Mouse (Mus musculus): ENCODE results near the gene Clpp. TPM values are rescaled to one million over a fixed set of nuclear protein-coding genes. Genes with fewer than 3 reads are reported as not detected.
A peak's percentile ranks its signal among the peaks of the same experiment; 100 is the strongest.

Gene Clpp
- polyA plus RNA-seq, 1 experiment from 2014 or later = 142 TPM

DNA sequence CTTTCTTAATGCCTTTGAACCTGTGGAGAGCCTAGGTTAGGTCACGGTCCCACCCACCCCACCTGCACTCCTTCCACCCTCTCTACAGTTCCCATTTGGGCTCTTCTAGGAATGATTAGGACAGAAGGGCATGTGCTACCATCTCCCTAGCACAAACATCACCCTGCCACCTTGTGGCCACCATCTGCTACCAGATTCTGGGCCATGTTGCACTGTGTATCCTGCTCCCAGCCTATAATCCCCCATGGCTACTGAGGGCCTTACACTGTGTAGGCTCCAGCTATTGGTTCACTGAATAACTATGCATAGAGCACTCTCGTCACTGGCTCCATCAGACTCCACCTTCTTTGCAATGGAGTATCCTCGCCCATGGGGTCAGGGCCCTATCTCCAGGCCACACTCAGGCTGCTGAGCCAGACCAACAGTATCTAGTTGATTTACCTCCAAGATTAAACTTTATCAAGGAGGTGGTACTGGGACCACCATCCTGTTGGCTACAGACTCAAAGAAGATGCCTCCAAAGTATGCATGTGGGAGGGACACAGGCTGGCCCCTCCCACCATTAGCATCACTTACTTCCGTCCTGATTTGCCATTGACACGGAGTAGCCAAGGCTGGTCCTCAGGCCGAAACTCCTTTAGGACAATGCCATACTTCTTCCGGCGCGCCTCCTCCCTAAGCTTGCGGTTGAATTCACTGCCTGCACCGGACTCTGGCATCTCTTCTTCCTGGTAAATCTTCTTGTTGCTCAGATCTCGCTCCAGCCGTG is 17.2 kb downstream of the Clpp start:
- ATAC-seq (ENCODE audit: low read depth) (no peak), DNase-seq (ENCODE audit: low spot score) (no peak)
- H3K4me3 ChIP-seq (ENCODE audit: low read depth, low read length) = no peak overlapping the region
- H3K9ac ChIP-seq (ENCODE audit: low read depth, low read length) = no peak overlapping the region
- H3K27ac ChIP-seq (replicated peaks; ENCODE audit: low read depth, low read length) = no peak overlapping the region
- peaks cover 62% of the 10 kb centered on the region for H3K36me3 ChIP-seq (ENCODE audit: control insufficient read depth, insufficient read depth, low read length)
- peaks cover 9% of the 10 kb centered on the region for H3K4me1 ChIP-seq (ENCODE audit: control insufficient read depth, insufficient read depth, low read length)
- 94% methylated on average over 13 of the region's 13 CpGs for WGBS
- H3K4me2 ChIP-seq (ENCODE audit: low read depth, low read length) = no peak overlapping the region
- no peaks in the 10 kb centered on the region for H3K9me3 ChIP-seq (ENCODE audit: control insufficient read depth, low read length)
- H3K27me3 ChIP-seq (replicated peaks; ENCODE audit: control insufficient read depth, insufficient read depth, low read length) = no peaks in the 10 kb centered on the region

- peaks cover 29% of the 10 kb centered on the region for H3K36me3 ChIP-seq (ENCODE audit: control insufficient read depth, insufficient read depth, low read length)
- peak overlapping the region; percentile 72 for H3K4me3 ChIP-seq (ENCODE audit: low read depth, low read length)
- H3K27me3 ChIP-seq (replicated peaks; ENCODE audit: control insufficient read depth, insufficient read depth, low read length) = no peaks in the 10 kb centered on the region
- ATAC-seq (ENCODE audit: low read depth) = peak; percentile 25
- WGBS = 0% methylated on average over 19 of the region's 19 CpGs
- H3K4me1 ChIP-seq (ENCODE audit: control insufficient read depth, insufficient read depth, low read length) = peaks cover 13% of the 10 kb centered on the region
- peak overlapping the region; percentile 86 for H3K4me2 ChIP-seq (ENCODE audit: low read depth, low read length)
- no peak for DNase-seq (ENCODE audit: low spot score)
- H3K9ac ChIP-seq (ENCODE audit: low read depth, low read length) = peak overlapping the region; percentile 84
- no peaks in the 10 kb centered on the region for H3K9me3 ChIP-seq (ENCODE audit: control insufficient read depth, low read length)
- peak overlapping the region; percentile 67 for H3K27ac ChIP-seq (replicated peaks; ENCODE audit: low read depth, low read length)
Observed at GRCm38 (mm10) chr17:57010911-57011235, 20.8 kb downstream of the Clpp start.

DNA sequence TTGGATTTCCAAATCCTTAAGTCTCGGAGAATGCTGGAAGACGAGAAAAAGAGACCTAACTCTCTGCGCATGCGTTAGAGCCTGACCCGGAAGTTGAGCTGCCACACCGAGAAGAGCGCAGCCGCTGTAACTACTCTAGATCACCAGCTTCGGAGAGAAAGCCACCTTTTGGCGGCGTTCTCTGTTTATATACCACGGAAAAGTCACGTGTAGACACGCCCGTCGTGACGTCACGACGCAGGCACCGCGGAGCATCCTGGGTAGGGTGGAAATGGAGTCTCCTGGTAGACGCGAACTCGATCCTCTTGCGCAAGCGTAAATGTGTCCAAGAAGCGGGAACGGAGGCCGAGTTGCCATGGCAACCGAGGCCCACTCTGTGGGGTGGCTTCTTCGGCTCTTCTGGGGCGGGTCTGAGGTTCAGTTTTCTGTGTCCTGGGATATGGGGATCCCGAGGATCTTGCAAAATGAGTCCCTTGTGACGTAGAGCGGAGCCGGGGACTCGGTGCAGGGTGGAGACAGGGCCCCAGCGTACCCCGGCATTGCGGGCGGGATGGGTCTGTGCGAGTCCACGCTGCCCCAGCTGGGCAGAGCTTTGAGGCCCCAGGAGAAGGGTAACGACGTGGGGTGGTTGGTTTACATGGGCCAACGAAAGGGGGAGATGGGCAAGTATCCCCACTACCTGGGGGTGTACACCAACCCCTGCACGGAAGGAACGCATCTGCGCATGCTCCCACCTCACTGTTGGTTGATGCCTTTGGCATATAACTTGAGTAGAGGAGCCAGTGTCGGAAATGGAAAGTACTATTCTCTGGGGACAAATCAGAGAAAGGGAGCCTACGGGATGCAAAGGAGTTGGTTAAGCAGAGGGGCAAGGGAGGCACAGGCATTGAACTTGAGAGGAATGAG is 21.4 kb downstream of the Clpp start, which contains the start of the genes Gtf2f1 and Gm17949:
Gene Gtf2f1, minus strand, starts transcription at position 53 of the 906 bp plus-strand sequence.
Gene Gm17949, plus strand, starts transcription at position 234 of the 906 bp plus-strand sequence.
- H3K36me3 ChIP-seq (ENCODE audit: control insufficient read depth, insufficient read depth, low read length) = peaks cover 24% of the 10 kb centered on the region
- H3K9me3 ChIP-seq (ENCODE audit: control insufficient read depth, low read length) = no peaks in the 10 kb centered on the region
- peak within 1 kb of the TSS; percentile 89 for H3K4me2 ChIP-seq (ENCODE audit: low read depth, low read length)
- peak within 1 kb of the TSS; percentile 97 for H3K27ac ChIP-seq (replicated peaks; ENCODE audit: low read depth, low read length)
- peaks cover 13% of the 10 kb centered on the region for H3K4me1 ChIP-seq (ENCODE audit: control insufficient read depth, insufficient read depth, low read length)
- under 1% methylated on average over 46 of the region's 51 CpGs for WGBS
- DNase-seq (ENCODE audit: low spot score) (peak; percentile 100), ATAC-seq (ENCODE audit: low read depth) (peak; percentile 93)
- no peaks in the 10 kb centered on the region for H3K27me3 ChIP-seq (replicated peaks; ENCODE audit: control insufficient read depth, insufficient read depth, low read length)
- peak within 1 kb of the TSS; percentile 84 for H3K9ac ChIP-seq (ENCODE audit: low read depth, low read length)
- peak within 1 kb of the TSS; percentile 72 for H3K4me3 ChIP-seq (ENCODE audit: low read depth, low read length)

GRCm38 (mm10) chr17:57012245-57012795 is 22.2 kb downstream of the Clpp start:
- H3K9ac ChIP-seq (ENCODE audit: low read depth, low read length) = peak overlapping the region; percentile 80; the same call in 1 of the 2 replicates
- H3K9me3 ChIP-seq (ENCODE audit: control insufficient read depth, low read length) = no peaks in the 10 kb centered on the region
- H3K27me3 ChIP-seq (replicated peaks; ENCODE audit: control insufficient read depth, insufficient read depth, low read length) = no peaks in the 10 kb centered on the region
- peaks cover 13% of the 10 kb centered on the region for H3K4me1 ChIP-seq (ENCODE audit: control insufficient read depth, insufficient read depth, low read length)
- WGBS = 72% methylated on average over 13 of the region's 13 CpGs
- ATAC-seq (ENCODE audit: low read depth) (no peak), DNase-seq (ENCODE audit: low spot score) (no peak)
- H3K36me3 ChIP-seq (ENCODE audit: control insufficient read depth, insufficient read depth, low read length) = peaks cover 15% of the 10 kb centered on the region
- peak overlapping the region; percentile 72 for H3K4me3 ChIP-seq (ENCODE audit: low read depth, low read length)
- H3K27ac ChIP-seq (replicated peaks; ENCODE audit: low read depth, low read length) = peak overlapping the region; percentile 97
- peak overlapping the region; percentile 89 for H3K4me2 ChIP-seq (ENCODE audit: low read depth, low read length)

- H3K4me2 ChIP-seq (ENCODE audit: low read depth, low read length) = no peak overlapping the region
- H3K27me3 ChIP-seq (replicated peaks; ENCODE audit: control insufficient read depth, insufficient read depth, low read length) = no peaks in the 10 kb centered on the region
- DNase-seq (ENCODE audit: low spot score) = no peak
- H3K4me1 ChIP-seq (ENCODE audit: control insufficient read depth, insufficient read depth, low read length) = no peaks in the 10 kb centered on the region
- no peak overlapping the region for H3K9ac ChIP-seq (ENCODE audit: low read depth, low read length)
- WGBS = 86% methylated on average over 2 of the region's 2 CpGs
- peaks cover 55% of the 10 kb centered on the region for H3K36me3 ChIP-seq (ENCODE audit: control insufficient read depth, insufficient read depth, low read length)
- no peaks in the 10 kb centered on the region for H3K9me3 ChIP-seq (ENCODE audit: control insufficient read depth, low read length)
- no peak overlapping the region for H3K27ac ChIP-seq (replicated peaks; ENCODE audit: low read depth, low read length)
- no peak overlapping the region for H3K4me3 ChIP-seq (ENCODE audit: low read depth, low read length)
- ATAC-seq (ENCODE audit: low read depth) = no peak
Observed at GRCm38 (mm10) chr17:57019693-57020092, 29.6 kb downstream of the Clpp start.

GRCm38 (mm10) chr17:57020960-57021359 is 30.9 kb downstream of the Clpp start:
- DNase-seq (ENCODE audit: low spot score) (no peak), ATAC-seq (ENCODE audit: low read depth) (no peak)
- no peak overlapping the region for H3K4me2 ChIP-seq (ENCODE audit: low read depth, low read length)
- no peaks in the 10 kb centered on the region for H3K27me3 ChIP-seq (replicated peaks; ENCODE audit: control insufficient read depth, insufficient read depth, low read length)
- H3K9ac ChIP-seq (ENCODE audit: low read depth, low read length) = no peak overlapping the region
- H3K4me1 ChIP-seq (ENCODE audit: control insufficient read depth, insufficient read depth, low read length) = no peaks in the 10 kb centered on the region
- H3K4me3 ChIP-seq (ENCODE audit: low read depth, low read length) = no peak overlapping the region
- no peak overlapping the region for H3K27ac ChIP-seq (replicated peaks; ENCODE audit: low read depth, low read length)
- no peaks in the 10 kb centered on the region for H3K9me3 ChIP-seq (ENCODE audit: control insufficient read depth, low read length)
- H3K36me3 ChIP-seq (ENCODE audit: control insufficient read depth, insufficient read depth, low read length) = peaks cover 67% of the 10 kb centered on the region
- WGBS = 92% methylated on average over 5 of the region's 5 CpGs

GRCm38 (mm10) chr17:57027471-57027870 is 37.4 kb downstream of the Clpp start:
- H3K9ac ChIP-seq (ENCODE audit: low read depth, low read length) = no peak overlapping the region
- H3K4me1 ChIP-seq (ENCODE audit: control insufficient read depth, insufficient read depth, low read length) = peaks cover 13% of the 10 kb centered on the region
- H3K27ac ChIP-seq (replicated peaks; ENCODE audit: low read depth, low read length) = no peak overlapping the region
- no peaks in the 10 kb centered on the region for H3K27me3 ChIP-seq (replicated peaks; ENCODE audit: control insufficient read depth, insufficient read depth, low read length)
- ATAC-seq (ENCODE audit: low read depth) (no peak), DNase-seq (ENCODE audit: low spot score) (no peak)
- 87% methylated on average over 4 of the region's 4 CpGs for WGBS
- H3K36me3 ChIP-seq (ENCODE audit: control insufficient read depth, insufficient read depth, low read length) = peaks cover 63% of the 10 kb centered on the region
- H3K9me3 ChIP-seq (ENCODE audit: control insufficient read depth, low read length) = no peaks in the 10 kb centered on the region
- no peak overlapping the region for H3K4me2 ChIP-seq (ENCODE audit: low read depth, low read length)
- no peak overlapping the region for H3K4me3 ChIP-seq (ENCODE audit: low read depth, low read length)

DNA sequence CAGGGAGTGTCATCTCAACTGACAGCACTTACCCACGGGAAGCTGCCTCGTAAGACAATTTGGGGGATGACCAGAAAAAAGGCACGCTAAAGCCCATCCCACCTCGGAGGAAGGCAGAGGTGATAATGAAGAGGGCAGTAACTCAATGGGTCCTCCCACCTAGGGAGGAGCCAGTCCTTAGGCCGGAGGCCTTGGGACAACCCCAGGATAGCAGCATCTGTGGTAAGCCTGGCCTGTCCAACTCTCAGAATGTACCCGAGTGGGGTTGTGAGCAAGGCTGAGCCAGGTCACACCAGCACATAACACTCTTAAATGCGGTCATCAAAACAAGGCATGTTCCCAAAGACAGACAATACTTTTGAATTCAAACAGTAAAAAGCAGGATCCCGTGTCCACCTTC is 39.6 kb downstream of the Clpp start:
- peaks cover 41% of the 10 kb centered on the region for H3K36me3 ChIP-seq (ENCODE audit: control insufficient read depth, insufficient read depth, low read length)
- WGBS = 43% methylated on average over 8 of the region's 8 CpGs
- peak overlapping the region; percentile 93 for H3K4me2 ChIP-seq (ENCODE audit: low read depth, low read length)
- no peak overlapping the region for H3K27ac ChIP-seq (replicated peaks; ENCODE audit: low read depth, low read length)
- peak overlapping the region; percentile 100; the same call in 1 of the 2 replicates for H3K9ac ChIP-seq (ENCODE audit: low read depth, low read length)
- peaks cover 13% of the 10 kb centered on the region for H3K4me1 ChIP-seq (ENCODE audit: control insufficient read depth, insufficient read depth, low read length)
- no peaks in the 10 kb centered on the region for H3K9me3 ChIP-seq (ENCODE audit: control insufficient read depth, low read length)
- H3K27me3 ChIP-seq (replicated peaks; ENCODE audit: control insufficient read depth, insufficient read depth, low read length) = no peaks in the 10 kb centered on the region
- DNase-seq (ENCODE audit: low spot score) (no peak), ATAC-seq (ENCODE audit: low read depth) (no peak)
- H3K4me3 ChIP-seq (ENCODE audit: low read depth, low read length) = peak overlapping the region; percentile 99
